Mouse (Mus musculus): Measurements from ENCODE around the gene Ly6g6f. TPM values are rescaled to one million over a fixed set of nuclear protein-coding genes. Genes with fewer than 3 reads are reported as not detected.

Gene Ly6g6f
- polyA plus RNA-seq, 1 experiment from 2014 or later, result 1.6 TPM

GRCm38 (mm10) chr17:35046681-35047455, 38.5 kb downstream of the Ly6g6f start, which contains the start of gene Msh5:
Gene Msh5, minus strand, starts transcription at chr17:35046745.

Other genes with a start within 250 kb of the Ly6g6f start
- 60.8 and 64.9 TPM in 2 replicates for gene Stk19, start 248.7 kb downstream of the Ly6g6f start, polyA plus RNA-seq (2021; fragmentation: Nextera tagmentation)
- gene Dxo, start 248.6 kb downstream of the Ly6g6f start, polyA plus RNA-seq (2021; fragmentation: Nextera tagmentation), result 25.6 and 26.2 TPM in 2 replicates
- gene Skiv2l, start 235.4 kb downstream of the Ly6g6f start, polyA plus RNA-seq (2021; fragmentation: Nextera tagmentation), result 20.2 and 21.7 TPM in 2 replicates
- gene Nelfe, start 235.2 kb downstream of the Ly6g6f start, polyA plus RNA-seq (2021; fragmentation: Nextera tagmentation), result 34.1 and 37.6 TPM in 2 replicates
- 0.39 and 0.50 TPM in 2 replicates for gene Cfb, start 223.1 kb downstream of the Ly6g6f start, polyA plus RNA-seq (2021; fragmentation: Nextera tagmentation)
- 0.17 and 0.25 TPM in 2 replicates for gene Zbtb12, start 206.1 kb downstream of the Ly6g6f start, polyA plus RNA-seq (2021; fragmentation: Nextera tagmentation)
- gene Gm20547, start 203.6 kb downstream of the Ly6g6f start, polyA plus RNA-seq (2021; fragmentation: Nextera tagmentation), result not detected in 2 replicates
- gene C2, start 187.3 kb downstream of the Ly6g6f start, polyA plus RNA-seq (2021; fragmentation: Nextera tagmentation), result 2.7 and 3.3 TPM in 2 replicates
- gene Ehmt2, start 187.1 kb downstream of the Ly6g6f start, polyA plus RNA-seq (2021; fragmentation: Nextera tagmentation), result 20.4 and 20.9 TPM in 2 replicates
- gene Slc44a4, start 171.1 kb downstream of the Ly6g6f start, polyA plus RNA-seq (2021; fragmentation: Nextera tagmentation), result 0.48 TPM in 2 replicates
- 30.2 and 37.0 TPM in 2 replicates for gene Neu1, start 154.4 kb downstream of the Ly6g6f start, polyA plus RNA-seq (2021; fragmentation: Nextera tagmentation)
- 0.48 and 1.1 TPM in 2 replicates for gene Hspa1b, start 126.4 kb downstream of the Ly6g6f start, polyA plus RNA-seq (2021; fragmentation: Nextera tagmentation)
- not detected in 2 replicates for gene Gm20481, start 115.7 kb downstream of the Ly6g6f start, polyA plus RNA-seq (2021; fragmentation: Nextera tagmentation)
- gene Hspa1a, start 113.5 kb downstream of the Ly6g6f start, polyA plus RNA-seq (2021; fragmentation: Nextera tagmentation), result 5.3 and 7.0 TPM in 2 replicates
- gene Hspa1l, start 112.9 kb downstream of the Ly6g6f start, polyA plus RNA-seq (2021; fragmentation: Nextera tagmentation), result 0.90 and 1.5 TPM in 2 replicates
- 33.6 and 33.9 TPM in 2 replicates for gene Lsm2, start 103.7 kb downstream of the Ly6g6f start, polyA plus RNA-seq (2021; fragmentation: Nextera tagmentation)
- 15.7 and 17.2 TPM in 2 replicates for gene Vars, start 84.6 kb downstream of the Ly6g6f start, polyA plus RNA-seq (2021; fragmentation: Nextera tagmentation)
- 0.13 and 0.25 TPM in 2 replicates for gene Vwa7, start 69.0 kb downstream of the Ly6g6f start, polyA plus RNA-seq (2021; fragmentation: Nextera tagmentation)
- 0.89 and 0.92 TPM in 2 replicates for gene Sapcd1, start 57.6 kb downstream of the Ly6g6f start, polyA plus RNA-seq (2021; fragmentation: Nextera tagmentation)
- gene Msh5, start 38.9 kb downstream of the Ly6g6f start, polyA plus RNA-seq (2021; fragmentation: Nextera tagmentation), result 0.37 and 0.45 TPM in 2 replicates
- gene Clic1, start 35.6 kb downstream of the Ly6g6f start, polyA plus RNA-seq (2021; fragmentation: Nextera tagmentation), result 22.7 and 26.4 TPM in 2 replicates
- 20.0 and 22.8 TPM in 2 replicates for gene Ddah2, start 26.6 kb downstream of the Ly6g6f start, polyA plus RNA-seq (2021; fragmentation: Nextera tagmentation)
- not detected in 2 replicates for gene Ly6g6c, start 20.2 kb downstream of the Ly6g6f start, polyA plus RNA-seq (2021; fragmentation: Nextera tagmentation)
- gene Mpig6b, start 19.4 kb downstream of the Ly6g6f start, polyA plus RNA-seq (2021; fragmentation: Nextera tagmentation), result not detected in 2 replicates
- 2.4 and 3.7 TPM in 2 replicates for gene Ly6g6e, start 8.7 kb downstream of the Ly6g6f start, polyA plus RNA-seq (2021; fragmentation: Nextera tagmentation)
- 1.6 and 2.3 TPM in 2 replicates for gene Ly6g6d, start 7.5 kb downstream of the Ly6g6f start, polyA plus RNA-seq (2021; fragmentation: Nextera tagmentation)
- 102 and 121 TPM in 2 replicates for gene Abhd16a, start 3.7 kb upstream of the Ly6g6f start, polyA plus RNA-seq (2021; fragmentation: Nextera tagmentation)
- not detected in 2 replicates for gene Ly6g5c, start 22.7 kb upstream of the Ly6g6f start, polyA plus RNA-seq (2021; fragmentation: Nextera tagmentation)
- not detected in 2 replicates for gene Ly6g5b, start 29.8 kb upstream of the Ly6g6f start, polyA plus RNA-seq (2021; fragmentation: Nextera tagmentation)
- 21.2 and 22.7 TPM in 2 replicates for gene Gpank1, start 35.8 kb upstream of the Ly6g6f start, polyA plus RNA-seq (2021; fragmentation: Nextera tagmentation)
- 240 and 277 TPM in 2 replicates for gene Csnk2b, start 36.4 kb upstream of the Ly6g6f start, polyA plus RNA-seq (2021; fragmentation: Nextera tagmentation)
- 32.3 and 43.2 TPM in 2 replicates for gene D17H6S53E, start 40.8 kb upstream of the Ly6g6f start, polyA plus RNA-seq (2021; fragmentation: Nextera tagmentation)
- not detected in 2 replicates for gene Apom, start 46.4 kb upstream of the Ly6g6f start, polyA plus RNA-seq (2021; fragmentation: Nextera tagmentation)
- gene Bag6, start 49.6 kb upstream of the Ly6g6f start, polyA plus RNA-seq (2021; fragmentation: Nextera tagmentation), result 59.0 and 84.6 TPM in 2 replicates
- 14.9 and 37.9 TPM in 2 replicates for gene Prrc2a, start 79.3 kb upstream of the Ly6g6f start, polyA plus RNA-seq (2021; fragmentation: Nextera tagmentation)
- gene Aif1, start 90.5 kb upstream of the Ly6g6f start, polyA plus RNA-seq (2021; fragmentation: Nextera tagmentation), result 32.2 and 36.1 TPM in 2 replicates
- gene Lst1, start 102.8 kb upstream of the Ly6g6f start, polyA plus RNA-seq (2021; fragmentation: Nextera tagmentation), result 26.1 and 36.8 TPM in 2 replicates
- 0.48 and 0.93 TPM in 2 replicates for gene Ltb, start 108.8 kb upstream of the Ly6g6f start, polyA plus RNA-seq (2021; fragmentation: Nextera tagmentation)
- gene Tnf, start 116.4 kb upstream of the Ly6g6f start, polyA plus RNA-seq (2021; fragmentation: Nextera tagmentation), result not detected in 2 replicates
- gene Lta, start 119.7 kb upstream of the Ly6g6f start, polyA plus RNA-seq (2021; fragmentation: Nextera tagmentation), result 0.15 TPM in 1 of 2 replicates, not detected in the other
- gene Gm16181, start 135.2 kb upstream of the Ly6g6f start, polyA plus RNA-seq (2021; fragmentation: Nextera tagmentation), result not detected in 2 replicates
- gene Atp6v1g2, start 148.1 kb upstream of the Ly6g6f start, polyA plus RNA-seq (2021; fragmentation: Nextera tagmentation), result 636 and 753 TPM in 2 replicates
- gene Nfkbil1, start 150.2 kb upstream of the Ly6g6f start, polyA plus RNA-seq (2021; fragmentation: Nextera tagmentation), result 8.9 and 9.3 TPM in 2 replicates
- 165 and 169 TPM in 2 replicates for gene Ddx39b, start 156.1 kb upstream of the Ly6g6f start, polyA plus RNA-seq (2021; fragmentation: Nextera tagmentation)
- gene H2-D1, start 177.1 kb upstream of the Ly6g6f start, polyA plus RNA-seq (2021; fragmentation: Nextera tagmentation), result 62.8 and 80.2 TPM in 2 replicates
- gene H2-Q1, start 234.8 kb upstream of the Ly6g6f start, polyA plus RNA-seq (2021; fragmentation: Nextera tagmentation), result 0.44 and 0.75 TPM in 2 replicates